Mouse (Mus musculus): ENCODE data around the gene Ttf1. TPM values are rescaled to one million over a fixed set of nuclear protein-coding genes. Genes with fewer than 3 reads are reported as not detected.

Gene Ttf1
- polyA plus RNA-seq, 1 experiment from 2014 or later, result 10.2 TPM

DNA sequence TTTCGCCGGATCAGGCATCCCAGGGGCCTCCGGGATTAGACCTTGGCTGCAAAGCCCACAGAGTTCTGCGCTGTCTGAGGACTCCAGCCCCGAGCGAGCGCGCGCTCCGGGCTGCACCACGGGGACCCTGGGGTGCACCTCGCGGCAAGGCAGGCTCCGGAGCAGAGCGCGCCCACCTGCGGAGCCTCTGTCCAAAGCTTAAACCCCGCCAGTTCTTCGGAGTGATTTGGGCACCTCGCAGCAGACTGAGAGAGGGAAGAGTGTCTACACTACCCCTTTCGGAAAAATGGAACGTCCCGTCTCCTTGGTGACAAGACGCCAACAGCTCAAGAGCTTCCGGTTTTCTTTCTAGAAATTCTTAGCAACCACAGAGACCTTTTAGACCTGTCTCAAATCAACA lies 5.1 kb upstream of the Ttf1 start, which contains the start of gene Cfap77:
Gene Cfap77 (minus strand): TSS at position 76 of the 400 bp plus-strand sequence.
- H3K36me3 ChIP-seq (ENCODE audit: insufficient read depth), result no peaks in the 10 kb centered on the region
- TF ChIP-seq CTCF (IDR thresholded peaks at IDR 0.05; ENCODE audit: low read depth), result no peak
- peak within 1 kb of the TSS; percentile 90 for H3K4me2 ChIP-seq
- no peak within 1 kb of the TSS for H3K27ac ChIP-seq (ENCODE audit: low read depth)
- DNase-seq, result peak; percentile 89
- peaks cover 10% of the 10 kb centered on the region; the same call in 1 of the 2 replicates for H3K27me3 ChIP-seq (ENCODE audit: insufficient read depth, low read length)
- no peaks in the 10 kb centered on the region for H3K4me1 ChIP-seq (ENCODE audit: insufficient read depth)
- no peaks in the 10 kb centered on the region for H3K9me3 ChIP-seq (ENCODE audit: low read depth, low read length)
- peak within 1 kb of the TSS; percentile 61 for H3K9ac ChIP-seq
- peak within 1 kb of the TSS; percentile 47 for H3K4me3 ChIP-seq (ENCODE audit: low read depth, low read length)
- peak; percentile 83 for ATAC-seq (ENCODE audit: insufficient read depth)
- WGBS, result under 1% methylated on average over 25 of the region's 25 CpGs

DNA sequence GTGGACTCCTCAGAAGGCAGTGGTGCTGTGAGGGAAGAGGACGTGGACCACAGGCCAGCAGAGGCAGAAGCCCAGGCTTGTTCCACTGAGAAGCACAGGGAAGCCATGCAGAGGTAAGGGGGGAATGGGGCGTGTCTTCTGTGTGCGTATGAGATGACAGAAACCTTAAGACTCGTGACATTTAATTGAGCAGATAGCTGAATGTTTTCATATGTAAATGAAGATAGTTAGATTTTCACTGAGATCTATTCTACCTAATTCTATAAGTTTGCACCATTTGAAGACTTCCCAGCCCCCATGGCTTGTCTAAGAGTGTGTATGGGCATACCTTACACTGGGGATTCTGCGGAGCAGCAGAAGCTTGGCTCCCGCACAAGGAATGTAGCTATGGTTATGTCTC lies 5.7 kb downstream of the Ttf1 start:
- Histone ChIP-seq H3K9ac (no peak overlapping the region), H3K27me3 (ENCODE audit: insufficient read depth, low read length) (no peaks in the 10 kb centered on the region), H3K4me2 (no peak overlapping the region), H3K9me3 (ENCODE audit: low read depth, low read length) (no peaks in the 10 kb centered on the region), H3K36me3 (ENCODE audit: insufficient read depth) (peaks cover 29% of the 10 kb centered on the region), H3K27ac (ENCODE audit: low read depth) (no peak overlapping the region), H3K4me3 (ENCODE audit: low read depth, low read length) (no peak overlapping the region), H3K4me1 (ENCODE audit: insufficient read depth) (peaks cover 9% of the 10 kb centered on the region; the same call in 1 of the 2 replicates)
- DNase-seq (no peak), ATAC-seq (ENCODE audit: insufficient read depth) (no peak)
- no peak for TF ChIP-seq CTCF (IDR thresholded peaks at IDR 0.05; ENCODE audit: low read depth)
- 87% methylated on average over 6 of the region's 6 CpGs for WGBS

GRCm38 (mm10) chr2:29066410-29066809 lies 6.3 kb downstream of the Ttf1 start:
- DNase-seq, result peak; percentile 79
- peaks cover 4% of the 10 kb centered on the region; the same call in 1 of the 2 replicates for H3K4me1 ChIP-seq (ENCODE audit: insufficient read depth)
- H3K36me3 ChIP-seq (ENCODE audit: insufficient read depth), result peaks cover 35% of the 10 kb centered on the region
- 43% methylated on average over 7 of the region's 7 CpGs for WGBS
- no peak overlapping the region for H3K27ac ChIP-seq (ENCODE audit: low read depth)
- no peaks in the 10 kb centered on the region for H3K9me3 ChIP-seq (ENCODE audit: low read depth, low read length)
- ATAC-seq (ENCODE audit: insufficient read depth), result no peak
- no peak overlapping the region for H3K4me3 ChIP-seq (ENCODE audit: low read depth, low read length)
- H3K4me2 ChIP-seq, result no peak overlapping the region
- peak; percentile 69 for TF ChIP-seq CTCF (IDR thresholded peaks at IDR 0.05; ENCODE audit: low read depth)
- H3K9ac ChIP-seq, result no peak overlapping the region
- no peaks in the 10 kb centered on the region for H3K27me3 ChIP-seq (ENCODE audit: insufficient read depth, low read length)

- Histone ChIP-seq H3K27ac (ENCODE audit: low read depth) (no peak overlapping the region), H3K9me3 (ENCODE audit: low read depth, low read length) (no peaks in the 10 kb centered on the region), H3K27me3 (ENCODE audit: insufficient read depth, low read length) (no peaks in the 10 kb centered on the region), H3K4me2 (no peak overlapping the region), H3K4me1 (ENCODE audit: insufficient read depth) (no peaks in the 10 kb centered on the region), H3K36me3 (ENCODE audit: insufficient read depth) (peaks cover 83% of the 10 kb centered on the region), H3K9ac (no peak overlapping the region), H3K4me3 (ENCODE audit: low read depth, low read length) (no peak overlapping the region)
- WGBS, result 93% methylated on average over 7 of the region's 7 CpGs
- no peak for TF ChIP-seq CTCF (IDR thresholded peaks at IDR 0.05; ENCODE audit: low read depth)
- DNase-seq, result no peak
- no peak for ATAC-seq (ENCODE audit: insufficient read depth)
Measured at GRCm38 (mm10) chr2:29074676-29075075, 14.6 kb downstream of the Ttf1 start.

GRCm38 (mm10) chr2:29075331-29076070 lies 15.4 kb downstream of the Ttf1 start:
- ATAC-seq (ENCODE audit: insufficient read depth), result no peak
- Histone ChIP-seq H3K4me2 (no peak overlapping the region), H3K36me3 (ENCODE audit: insufficient read depth) (peaks cover 84% of the 10 kb centered on the region), H3K9ac (no peak overlapping the region), H3K4me3 (ENCODE audit: low read depth, low read length) (no peak overlapping the region), H3K4me1 (ENCODE audit: insufficient read depth) (no peaks in the 10 kb centered on the region), H3K9me3 (ENCODE audit: low read depth, low read length) (no peaks in the 10 kb centered on the region), H3K27me3 (ENCODE audit: insufficient read depth, low read length) (no peaks in the 10 kb centered on the region), H3K27ac (ENCODE audit: low read depth) (no peak overlapping the region)
- TF ChIP-seq CTCF (IDR thresholded peaks at IDR 0.05; ENCODE audit: low read depth), result no peak
- 74% methylated on average over 11 of the region's 11 CpGs for WGBS
- peak; percentile 5 for DNase-seq

DNA sequence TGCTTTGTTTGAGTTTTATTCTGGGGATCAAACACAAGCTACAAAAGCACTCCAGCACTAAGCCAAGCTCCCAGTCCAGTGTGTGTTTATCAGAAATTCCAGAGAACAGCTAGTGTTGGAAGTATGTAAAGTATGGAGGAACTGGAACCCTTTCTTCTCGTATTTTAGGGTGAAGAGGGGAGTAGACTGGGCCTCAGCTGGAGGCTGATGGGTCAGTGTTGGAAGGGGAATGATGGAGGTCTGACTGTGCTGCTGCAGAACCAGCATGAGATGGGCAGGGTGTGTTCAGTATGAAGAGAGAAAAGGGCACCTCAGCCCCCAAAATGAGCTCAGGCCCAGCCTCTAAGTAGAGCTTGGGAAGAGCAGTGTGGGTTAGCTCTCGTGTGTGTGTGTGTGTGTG lies 16.2 kb downstream of the Ttf1 start:
- no peak for DNase-seq
- H3K36me3 ChIP-seq (ENCODE audit: insufficient read depth), result peaks cover 84% of the 10 kb centered on the region

DNA sequence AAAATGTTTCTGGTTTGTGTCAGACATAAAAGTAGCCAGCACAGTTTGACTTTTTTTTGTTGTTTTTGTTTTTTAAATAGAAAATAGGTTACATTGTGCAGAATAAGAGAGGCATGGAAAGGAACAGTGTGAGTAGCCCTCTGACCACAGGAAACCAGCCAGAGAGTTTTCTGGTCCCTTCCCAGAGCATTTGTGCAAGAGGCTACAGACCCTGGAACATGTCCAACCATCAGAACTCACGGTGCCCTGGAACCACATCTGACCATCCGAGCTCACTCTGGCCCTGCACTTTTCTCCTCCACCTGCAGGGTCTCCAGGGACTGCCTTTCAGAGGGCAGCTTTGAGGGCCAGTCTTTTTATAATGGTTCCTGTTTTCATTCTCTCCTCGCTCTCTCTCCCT lies 21.9 kb downstream of the Ttf1 start:
- Histone ChIP-seq H3K9ac (no peak overlapping the region), H3K27me3 (ENCODE audit: insufficient read depth, low read length) (no peaks in the 10 kb centered on the region), H3K36me3 (ENCODE audit: insufficient read depth) (peaks cover 84% of the 10 kb centered on the region), H3K4me1 (ENCODE audit: insufficient read depth) (no peaks in the 10 kb centered on the region), H3K4me3 (ENCODE audit: low read depth, low read length) (no peak overlapping the region), H3K4me2 (no peak overlapping the region), H3K27ac (ENCODE audit: low read depth) (no peak overlapping the region), H3K9me3 (ENCODE audit: low read depth, low read length) (no peaks in the 10 kb centered on the region)
- DNase-seq (no peak), ATAC-seq (ENCODE audit: insufficient read depth) (no peak)
- 73% methylated on average over 3 of the region's 3 CpGs for WGBS
- no peak for TF ChIP-seq CTCF (IDR thresholded peaks at IDR 0.05; ENCODE audit: low read depth)

More for the DNA sequence above, 16.2 kb downstream of the Ttf1 start:
- Histone ChIP-seq H3K4me1 (ENCODE audit: insufficient read depth) (no peaks in the 10 kb centered on the region), H3K9me3 (ENCODE audit: low read depth, low read length) (no peaks in the 10 kb centered on the region), H3K27me3 (ENCODE audit: insufficient read depth, low read length) (no peaks in the 10 kb centered on the region), H3K9ac (no peak overlapping the region), H3K27ac (ENCODE audit: low read depth) (no peak overlapping the region), H3K4me2 (no peak overlapping the region), H3K4me3 (ENCODE audit: low read depth, low read length) (no peak overlapping the region)
- no peak for TF ChIP-seq CTCF (IDR thresholded peaks at IDR 0.05; ENCODE audit: low read depth)
- WGBS, result 69% methylated on average over 2 of the region's 2 CpGs
- no peak for ATAC-seq (ENCODE audit: insufficient read depth)

Data from lung, embryonic 14.5 days (tissue).